In the genomic region with DNA sequence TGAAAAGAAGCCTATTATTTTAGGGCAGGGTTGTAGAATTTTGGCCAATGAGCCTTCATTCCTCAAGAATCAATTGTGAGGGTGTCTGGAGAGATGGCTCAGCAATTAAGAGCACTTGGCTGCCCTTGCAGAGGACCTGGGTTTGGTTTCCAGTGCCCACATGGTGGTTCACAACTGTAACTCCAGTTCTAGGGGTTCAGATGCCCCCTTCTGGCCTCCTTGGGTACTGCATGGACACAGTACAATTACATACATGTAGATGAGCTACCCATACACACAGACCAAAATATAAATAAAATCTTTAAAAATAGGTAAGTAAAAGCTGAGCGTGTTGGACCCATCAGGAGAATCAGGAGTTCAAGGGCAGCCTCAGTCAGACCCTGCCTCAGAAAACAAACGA, we compare ENCODE assay signal across 11 mouse cellular contexts. TPM values are rescaled to one million over a fixed set of nuclear protein-coding genes. Genes with fewer than 3 reads are reported as not detected.
DNase-seq lines count a peak whose midpoint lies in the region; ATAC-seq and TF ChIP-seq lines count a peak whose summit lies in the region.
"Had no signal": no experiment of that assay in that cellular context is flagged by ENCODE, and none has a peak within 500 bp of the region (broad histone marks: within the 10 kb centered on the region; RNA-seq: fewer than 3 reads in every experiment).

No protein-coding gene starts in this region.

- TF ChIP-seq CTCF in lung, embryonic 14.5 days (IDR thresholded peaks at IDR 0.05; ENCODE audit: low read depth) = peak; percentile 58
- peak; percentile 37; the same call in 1 of the 2 replicates for TF ChIP-seq CTCF in bone marrow, adult 2 months (IDR thresholded peaks at IDR 0.05; ENCODE audit: control insufficient read depth, insufficient read depth, low read length)
- peak; percentile 65 for TF ChIP-seq CTCF in stomach, postnatal 0 days (IDR thresholded peaks at IDR 0.05; ENCODE audit: low read depth)

- H3K27me3 ChIP-seq in lung, embryonic 14.5 days (ENCODE audit: insufficient read depth, low read length) = no peaks in the 10 kb centered on the region
- H3K27me3 ChIP-seq in stomach, postnatal 0 days (ENCODE audit: control insufficient read depth, insufficient read depth, low read length) = no peaks in the 10 kb centered on the region
- H3K27me3 ChIP-seq: liver, embryonic 13.5 days had no signal

- peak; percentile 40 for DNase-seq in embryo, embryonic 10.5 days (ENCODE audit: low spot score)
- DNase-seq in embryo, embryonic 9.5 days (ENCODE audit: extremely low spot score) = no peak
- DNase-seq in lung, embryonic 14.5 days = peak; percentile 53
- no peak for DNase-seq in lung, postnatal 25 days (ENCODE audit: low spot score)
- no peak for DNase-seq in stomach, postnatal 0 days (ENCODE audit: low spot score)
- DNase-seq in urinary bladder, postnatal 4 days (ENCODE audit: low spot score in 2 of 2) = no peak
- DNase-seq in frontal cortex, postnatal 14 days (ENCODE audit: low spot score in 2 of 2) = no peak
- DNase-seq: cerebellum, postnatal 10 days; liver, embryonic 13.5 days had no signal

- no peak overlapping the region for H3K4me3 ChIP-seq in lung, embryonic 14.5 days (ENCODE audit: low read depth, low read length)
- H3K4me3 ChIP-seq in bone marrow, adult 2 months (replicated peaks; ENCODE audit: control insufficient read depth, low read depth, low read length) = no peak overlapping the region
- no peak overlapping the region for H3K4me3 ChIP-seq in stomach, postnatal 0 days (ENCODE audit: low read depth, low read length)
- H3K4me3 ChIP-seq: forebrain, embryonic 10.5 days; liver, embryonic 13.5 days had no signal

- no peaks in the 10 kb centered on the region for H3K9me3 ChIP-seq in lung, embryonic 14.5 days (ENCODE audit: low read depth, low read length)
- no peaks in the 10 kb centered on the region for H3K9me3 ChIP-seq in stomach, postnatal 0 days (ENCODE audit: control insufficient read depth, low read length)
- H3K9me3 ChIP-seq: liver, embryonic 13.5 days had no signal

- no peak for TF ChIP-seq EP300 in stomach, postnatal 0 days (optimal IDR thresholded peaks at IDR 0.05)

- WGBS in lung, embryonic 14.5 days = 78% methylated on average over 2 of the region's 2 CpGs
- 80% methylated on average over 2 of the region's 2 CpGs for WGBS in bone marrow, adult 2 months
- 94% methylated on average over 2 of the region's 2 CpGs for WGBS in stomach, postnatal 0 days

- no peak overlapping the region for H3K9ac ChIP-seq in lung, embryonic 14.5 days
- no peak overlapping the region for H3K9ac ChIP-seq in stomach, postnatal 0 days (ENCODE audit: low read length)
- H3K9ac ChIP-seq: liver, embryonic 13.5 days had no signal

- TF ChIP-seq POLR2A in bone marrow, adult 2 months (IDR thresholded peaks at IDR 0.05; ENCODE audit: borderline replicate concordance, control insufficient read depth, low read depth, low read length) = no peak

- no peak overlapping the region for H3K27ac ChIP-seq in lung, embryonic 14.5 days (ENCODE audit: low read depth)
- no peak overlapping the region for H3K27ac ChIP-seq in bone marrow, adult 2 months (ENCODE audit: control insufficient read depth, insufficient read depth, low read depth, low read length, poor library complexity)
- no peak overlapping the region for H3K27ac ChIP-seq in stomach, postnatal 0 days (replicated peaks)
- H3K27ac ChIP-seq: forebrain, embryonic 10.5 days; liver, embryonic 13.5 days had no signal

- no peak overlapping the region for H3K4me2 ChIP-seq in lung, embryonic 14.5 days
- no peak overlapping the region for H3K4me2 ChIP-seq in stomach, postnatal 0 days (replicated peaks; ENCODE audit: low read depth)
- H3K4me2 ChIP-seq: liver, embryonic 13.5 days had no signal

- H3K36me3 ChIP-seq in lung, embryonic 14.5 days (ENCODE audit: insufficient read depth) = no peaks in the 10 kb centered on the region
- H3K36me3 ChIP-seq in stomach, postnatal 0 days (ENCODE audit: control insufficient read depth, insufficient read depth, low read length) = no peaks in the 10 kb centered on the region
- H3K36me3 ChIP-seq: forebrain, embryonic 10.5 days had no signal

- H3K4me1 ChIP-seq in lung, embryonic 14.5 days (ENCODE audit: insufficient read depth) = peaks cover 5% of the 10 kb centered on the region; the same call in 1 of the 2 replicates
- H3K4me1 ChIP-seq in bone marrow, adult 2 months (ENCODE audit: control insufficient read depth, insufficient read depth, low read length) = no peaks in the 10 kb centered on the region
- H3K4me1 ChIP-seq in stomach, postnatal 0 days (replicated peaks; ENCODE audit: control insufficient read depth, insufficient read depth) = no peaks in the 10 kb centered on the region
- H3K4me1 ChIP-seq: liver, embryonic 13.5 days had no signal

- ATAC-seq in lung, embryonic 14.5 days (ENCODE audit: insufficient read depth) = no peak
- no peak for ATAC-seq in stomach, postnatal 0 days (ENCODE audit: low FRiP score, low TSS enrichment)

RNA-seq across cellular contexts. Expression of a gene that starts 21.2 kb away (rescaled TPM):
- 22.4 and 24.2 TPM in 2 replicates for polyA plus RNA-seq in lung, embryonic 14.5 days (2014; fragmentation: Nextera tagmentation; extraction: Ambion mirVana)
- 2.7 and 6.1 TPM in 2 replicates for polyA plus RNA-seq in bone marrow, adult 2 months (2011; ENCODE audit: insufficient read depth, insufficient read length, low replicate concordance, missing spikeins)
- polyA plus RNA-seq in stomach, postnatal 0 days (2015; fragmentation: Nextera tagmentation; extraction: Ambion mirVana) = 14.2 and 14.6 TPM in 2 replicates

RNA-seq across cellular contexts. Expression of a gene that starts 25.2 kb away (rescaled TPM):
- polyA plus RNA-seq in lung, embryonic 14.5 days (2014; fragmentation: Nextera tagmentation; extraction: Ambion mirVana) = 5.4 and 7.5 TPM in 2 replicates
- polyA plus RNA-seq in bone marrow, adult 2 months (2011; ENCODE audit: insufficient read depth, insufficient read length, low replicate concordance, missing spikeins) = not detected in 2 replicates
- 45.3 and 47.4 TPM in 2 replicates for polyA plus RNA-seq in stomach, postnatal 0 days (2015; fragmentation: Nextera tagmentation; extraction: Ambion mirVana)

Comparison
In these comparisons a context has a peak if more than half of its experiments do, and no peak if none do; other contexts are left out.
1. DNase-seq: peak in embryo, embryonic 10.5 days (single experiment) and lung, embryonic 14.5 days (single experiment); none in embryo, embryonic 9.5 days (single experiment), lung, postnatal 25 days (single experiment), stomach, postnatal 0 days (single experiment), urinary bladder, postnatal 4 days (0 of 2) and frontal cortex, postnatal 14 days (0 of 2).
2. Peak in every context shown above with its lines, with median percentiles within 50 percentile points of each other: CTCF ChIP-seq.